Mouse (Mus musculus) spleen, adult 18-20 months (tissue): Measurements from ENCODE around the gene Pold1.
A peak's percentile ranks its signal among the peaks of the same experiment; 100 is the strongest.

ENCODE experiments used
- DNase-seq, 2 experiments: peaks; one replicate each; pipeline ENCODE4 v3.0.0; 2022; ENCODE audit warnings: mixed read lengths in 2 of 2

The Pold1 gene

GRCm38 (mm10) chr7:44548497-44549087, at the start of gene Pold1:
TSS of gene Pold1 (minus strand) at chr7:44548849.
- DNase-seq, result peak; percentile 100

- DNase-seq, result no peak
These were observed 49.7 kb upstream of the Pold1 start for GRCm38 (mm10) chr7:44598336-44598735.

GRCm38 (mm10) chr7:44597666-44598065, 49.0 kb upstream of the Pold1 start:
- no peak for DNase-seq

GRCm38 (mm10) chr7:44596996-44597538, 48.4 kb upstream of the Pold1 start:
- no peak for DNase-seq

GRCm38 (mm10) chr7:44596051-44596450, 47.4 kb upstream of the Pold1 start:
- no peak for DNase-seq

- DNase-seq, result no peak
These were observed 46.5 kb upstream of the Pold1 start for GRCm38 (mm10) chr7:44595131-44595561.

- DNase-seq, result no peak
These were observed 45.6 kb upstream of the Pold1 start for GRCm38 (mm10) chr7:44594291-44594690.

GRCm38 (mm10) chr7:44593775-44594174, 45.1 kb upstream of the Pold1 start:
- peak; percentile 57 to 76 for DNase-seq

GRCm38 (mm10) chr7:44593051-44593450, 44.4 kb upstream of the Pold1 start:
- no peak for DNase-seq

GRCm38 (mm10) chr7:44591348-44592116, 42.9 kb upstream of the Pold1 start:
- DNase-seq, result peak; percentile 30 to 40

GRCm38 (mm10) chr7:44590402-44591347, 42.0 kb upstream of the Pold1 start, which contains the start of gene Kcnc3:
TSS of gene Kcnc3 (plus strand) at chr7:44590664.
- DNase-seq, result peak; percentile 84 to 91

- DNase-seq, result no peak
These were observed 41.3 kb upstream of the Pold1 start for GRCm38 (mm10) chr7:44589946-44590345.

GRCm38 (mm10) chr7:44589149-44589548, 40.5 kb upstream of the Pold1 start:
- peak; percentile 71 to 78 for DNase-seq

- no peak for DNase-seq
These were observed 39.7 kb upstream of the Pold1 start for GRCm38 (mm10) chr7:44588338-44588737.

- no peak for DNase-seq
These were observed 39.0 kb upstream of the Pold1 start for GRCm38 (mm10) chr7:44587676-44588075.

GRCm38 (mm10) chr7:44586930-44587329, 38.3 kb upstream of the Pold1 start:
- DNase-seq, result peak; percentile 27 to 32

- DNase-seq, result no peak
These were observed 37.9 kb upstream of the Pold1 start for GRCm38 (mm10) chr7:44586518-44586917.

- DNase-seq, result no peak
These were observed 37.0 kb upstream of the Pold1 start for GRCm38 (mm10) chr7:44585606-44586005.

- DNase-seq, result no peak
These were observed 36.3 kb upstream of the Pold1 start for GRCm38 (mm10) chr7:44584921-44585320.

GRCm38 (mm10) chr7:44584265-44584804, 35.7 kb upstream of the Pold1 start:
- no peak for DNase-seq

GRCm38 (mm10) chr7:44583146-44583545, 34.5 kb upstream of the Pold1 start:
- DNase-seq, result no peak

- no peak for DNase-seq
These were observed 34.1 kb upstream of the Pold1 start for GRCm38 (mm10) chr7:44582709-44583108.

GRCm38 (mm10) chr7:44581637-44582036, 33.0 kb upstream of the Pold1 start:
- DNase-seq, result no peak
